Mouse (Mus musculus): ENCODE data around the gene Abo. TPM values are rescaled to one million over a fixed set of nuclear protein-coding genes. Genes with fewer than 3 reads are reported as not detected.
A peak's percentile ranks its signal among the peaks of the same experiment; 100 is the strongest.

The Abo gene
- polyA plus RNA-seq (2015; fragmentation: Nextera tagmentation; extraction: Ambion mirVana), result not detected in 2 replicates

DNA sequence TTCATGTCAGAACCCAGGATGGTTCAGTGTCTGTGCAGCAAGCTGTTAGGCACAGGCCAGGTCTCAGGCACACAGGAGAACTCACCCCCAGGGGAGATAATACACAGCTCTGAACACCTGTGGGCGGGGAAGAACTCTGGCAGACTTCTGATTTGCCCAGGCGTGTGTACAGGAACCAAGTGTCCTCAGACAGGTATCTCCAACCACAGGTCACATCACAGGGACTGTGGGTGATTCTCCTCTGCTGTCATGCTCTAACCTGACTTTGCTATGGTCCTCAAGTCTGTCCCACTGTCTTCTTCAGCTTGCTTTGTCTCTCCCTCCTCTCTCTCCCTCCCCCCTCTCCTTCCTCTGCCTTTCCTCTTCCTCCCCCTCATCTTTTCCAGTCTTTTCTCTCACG is at the start of gene Abo:
Gene Abo, minus strand, starts transcription at position 101 of the 400 bp plus-strand sequence.
- Histone ChIP-seq H3K9ac (ENCODE audit: low read depth, low read length) (no peak within 1 kb of the TSS), H3K36me3 (ENCODE audit: control insufficient read depth, insufficient read depth, low read length) (no peaks in the 10 kb centered on the region), H3K4me3 (ENCODE audit: low read length) (no peak within 1 kb of the TSS), H3K27me3 (replicated peaks; ENCODE audit: control insufficient read depth, insufficient read depth, low read length) (no peaks in the 10 kb centered on the region), H3K4me1 (ENCODE audit: control insufficient read depth, insufficient read depth, low read depth, low read length) (no peaks in the 10 kb centered on the region), H3K4me2 (ENCODE audit: low read length) (no peak within 1 kb of the TSS), H3K27ac (ENCODE audit: low read depth, low read length) (no peak within 1 kb of the TSS), H3K9me3 (ENCODE audit: control insufficient read depth, low read length) (no peaks in the 10 kb centered on the region)
- ATAC-seq, result no peak
- WGBS, result 71% methylated on average over 3 of the region's 3 CpGs

GRCm38 (mm10) chr2:26914148-26914941 is 49.6 kb upstream of the Abo start:
- no peak for ATAC-seq
- H3K9me3 ChIP-seq (ENCODE audit: control insufficient read depth, low read length), result no peaks in the 10 kb centered on the region
- H3K9ac ChIP-seq (ENCODE audit: low read depth, low read length), result no peak overlapping the region
- H3K4me3 ChIP-seq (ENCODE audit: low read length), result no peak overlapping the region
- H3K4me2 ChIP-seq (ENCODE audit: low read length), result no peak overlapping the region
- 63% methylated on average over 8 of the region's 8 CpGs for WGBS
- H3K4me1 ChIP-seq (ENCODE audit: control insufficient read depth, insufficient read depth, low read depth, low read length), result peaks cover 43% of the 10 kb centered on the region
- H3K27ac ChIP-seq (ENCODE audit: low read depth, low read length), result no peak overlapping the region
- no peaks in the 10 kb centered on the region for H3K27me3 ChIP-seq (replicated peaks; ENCODE audit: control insufficient read depth, insufficient read depth, low read length)
- H3K36me3 ChIP-seq (ENCODE audit: control insufficient read depth, insufficient read depth, low read length), result peaks cover 35% of the 10 kb centered on the region

- Histone ChIP-seq H3K9ac (ENCODE audit: low read depth, low read length) (no peak overlapping the region), H3K36me3 (ENCODE audit: control insufficient read depth, insufficient read depth, low read length) (peaks cover 28% of the 10 kb centered on the region), H3K4me2 (ENCODE audit: low read length) (no peak overlapping the region), H3K27me3 (replicated peaks; ENCODE audit: control insufficient read depth, insufficient read depth, low read length) (no peaks in the 10 kb centered on the region), H3K4me3 (ENCODE audit: low read length) (no peak overlapping the region), H3K4me1 (ENCODE audit: control insufficient read depth, insufficient read depth, low read depth, low read length) (peaks cover 51% of the 10 kb centered on the region), H3K9me3 (ENCODE audit: control insufficient read depth, low read length) (no peaks in the 10 kb centered on the region), H3K27ac (ENCODE audit: low read depth, low read length) (no peak overlapping the region)
- no peak for ATAC-seq
- 84% methylated on average over 17 of the region's 17 CpGs for WGBS
Observed at GRCm38 (mm10) chr2:26913416-26914147, 48.8 kb upstream of the Abo start.

DNA sequence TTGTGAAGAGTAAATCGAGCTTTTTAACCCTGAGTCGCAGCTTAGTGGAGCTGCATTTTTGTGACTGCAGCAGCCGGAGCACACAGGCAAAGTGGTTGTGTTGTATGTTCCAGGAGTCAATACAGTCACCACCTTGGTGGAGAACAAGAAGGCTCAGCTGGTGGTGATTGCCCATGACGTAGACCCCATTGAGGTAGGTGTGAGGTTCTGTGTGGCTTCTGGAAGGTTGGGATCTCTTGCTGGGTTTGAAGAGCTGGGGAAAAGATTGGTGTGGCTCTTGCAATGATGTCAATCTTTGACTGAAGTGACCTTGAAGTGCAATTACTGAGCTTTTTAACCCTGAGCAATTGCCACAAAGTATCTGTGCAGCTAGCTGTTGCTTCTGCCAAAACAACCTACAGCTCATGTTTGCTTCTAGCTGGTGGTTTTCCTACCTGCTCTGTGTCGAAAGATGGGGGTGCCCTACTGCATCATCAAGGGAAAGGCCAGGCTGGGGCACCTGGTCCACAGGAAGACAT is 47.5 kb upstream of the Abo start:
- H3K4me3 ChIP-seq (ENCODE audit: low read length), result peak overlapping the region; percentile 85
- peaks cover 29% of the 10 kb centered on the region for H3K36me3 ChIP-seq (ENCODE audit: control insufficient read depth, insufficient read depth, low read length)
- no peaks in the 10 kb centered on the region for H3K27me3 ChIP-seq (replicated peaks; ENCODE audit: control insufficient read depth, insufficient read depth, low read length)
- peaks cover 46% of the 10 kb centered on the region for H3K4me1 ChIP-seq (ENCODE audit: control insufficient read depth, insufficient read depth, low read depth, low read length)
- peak overlapping the region; percentile 99 for H3K4me2 ChIP-seq (ENCODE audit: low read length)
- H3K9me3 ChIP-seq (ENCODE audit: control insufficient read depth, low read length), result no peaks in the 10 kb centered on the region
- peak overlapping the region; percentile 91; the same call in 1 of the 2 replicates for H3K9ac ChIP-seq (ENCODE audit: low read depth, low read length)
- no peak for ATAC-seq
- no peak overlapping the region for H3K27ac ChIP-seq (ENCODE audit: low read depth, low read length)
- WGBS, result 73% methylated on average over 5 of the region's 5 CpGs

- peaks cover 41% of the 10 kb centered on the region for H3K4me1 ChIP-seq (ENCODE audit: control insufficient read depth, insufficient read depth, low read depth, low read length)
- H3K4me2 ChIP-seq (ENCODE audit: low read length), result peak overlapping the region; percentile 99
- peak overlapping the region; percentile 91 for H3K27ac ChIP-seq (ENCODE audit: low read depth, low read length)
- peak overlapping the region; percentile 85 for H3K4me3 ChIP-seq (ENCODE audit: low read length)
- peaks cover 34% of the 10 kb centered on the region for H3K36me3 ChIP-seq (ENCODE audit: control insufficient read depth, insufficient read depth, low read length)
- peak; percentile 38 for ATAC-seq
- no peaks in the 10 kb centered on the region for H3K27me3 ChIP-seq (replicated peaks; ENCODE audit: control insufficient read depth, insufficient read depth, low read length)
- peak overlapping the region; percentile 91 for H3K9ac ChIP-seq (ENCODE audit: low read depth, low read length)
- WGBS, result 2% methylated on average over 36 of the region's 37 CpGs
- H3K9me3 ChIP-seq (ENCODE audit: control insufficient read depth, low read length), result no peaks in the 10 kb centered on the region
Observed at GRCm38 (mm10) chr2:26910994-26911765, 46.4 kb upstream of the Abo start.

DNA sequence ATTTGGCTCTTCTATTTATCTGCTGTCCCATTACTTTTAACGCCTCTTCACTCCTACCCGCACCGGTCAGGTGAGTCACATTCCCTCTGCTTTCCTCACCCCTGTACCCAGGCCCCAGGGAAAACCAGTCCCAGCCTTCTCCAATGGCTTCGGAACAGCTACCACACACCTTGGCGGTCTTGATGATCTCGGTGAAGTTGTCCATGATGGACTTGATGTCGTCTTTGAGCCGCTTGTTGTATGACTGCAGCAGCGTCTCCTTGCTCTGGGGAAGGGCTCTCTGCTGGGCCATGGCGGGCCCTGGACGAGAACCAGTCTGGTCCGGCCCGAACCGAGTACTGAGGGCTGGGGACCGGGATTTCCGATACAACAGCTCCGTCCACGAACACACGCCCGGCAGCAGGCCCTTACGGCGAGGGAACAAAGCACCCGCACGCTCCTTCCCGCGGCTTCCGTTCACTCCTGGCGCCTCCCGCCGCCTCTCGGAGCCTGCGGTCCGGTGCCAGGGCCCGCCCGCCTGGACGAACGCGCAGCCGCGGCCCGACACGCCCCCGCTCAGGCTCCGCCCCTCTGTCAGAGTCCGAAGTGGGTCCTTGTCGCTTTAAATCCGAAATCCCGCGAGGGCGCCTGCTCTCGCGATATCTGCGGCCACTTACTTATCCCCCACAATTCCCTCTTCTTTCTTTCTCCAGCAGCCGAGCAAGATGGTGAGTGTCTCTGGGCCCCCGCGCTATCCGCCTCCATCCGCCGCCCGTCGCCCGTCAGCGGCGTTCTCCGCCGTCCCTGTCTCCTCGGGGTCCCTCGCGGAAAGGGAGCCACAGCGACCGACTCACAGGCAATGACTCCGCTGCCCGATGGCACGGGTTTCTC is 45.6 kb upstream of the Abo start, which contains the start of the genes Med22 and Rpl7a:
Gene Med22, minus strand, starts transcription at position 554 of the 870 bp plus-strand sequence.
Gene Rpl7a, plus strand, starts transcription at position 641 of the 870 bp plus-strand sequence.
- H3K27me3 ChIP-seq (replicated peaks; ENCODE audit: control insufficient read depth, insufficient read depth, low read length), result no peaks in the 10 kb centered on the region
- H3K27ac ChIP-seq (ENCODE audit: low read depth, low read length), result peak within 1 kb of the TSS; percentile 91
- no peaks in the 10 kb centered on the region for H3K9me3 ChIP-seq (ENCODE audit: control insufficient read depth, low read length)
- peak within 1 kb of the TSS; percentile 99 for H3K4me2 ChIP-seq (ENCODE audit: low read length)
- WGBS, result under 1% methylated on average over 74 of the region's 74 CpGs
- peaks cover 37% of the 10 kb centered on the region for H3K4me1 ChIP-seq (ENCODE audit: control insufficient read depth, insufficient read depth, low read depth, low read length)
- peak within 1 kb of the TSS; percentile 91 for H3K9ac ChIP-seq (ENCODE audit: low read depth, low read length)
- peaks cover 40% of the 10 kb centered on the region for H3K36me3 ChIP-seq (ENCODE audit: control insufficient read depth, insufficient read depth, low read length)
- peak within 1 kb of the TSS; percentile 85 for H3K4me3 ChIP-seq (ENCODE audit: low read length)
- peak; percentile 94 for ATAC-seq

DNA sequence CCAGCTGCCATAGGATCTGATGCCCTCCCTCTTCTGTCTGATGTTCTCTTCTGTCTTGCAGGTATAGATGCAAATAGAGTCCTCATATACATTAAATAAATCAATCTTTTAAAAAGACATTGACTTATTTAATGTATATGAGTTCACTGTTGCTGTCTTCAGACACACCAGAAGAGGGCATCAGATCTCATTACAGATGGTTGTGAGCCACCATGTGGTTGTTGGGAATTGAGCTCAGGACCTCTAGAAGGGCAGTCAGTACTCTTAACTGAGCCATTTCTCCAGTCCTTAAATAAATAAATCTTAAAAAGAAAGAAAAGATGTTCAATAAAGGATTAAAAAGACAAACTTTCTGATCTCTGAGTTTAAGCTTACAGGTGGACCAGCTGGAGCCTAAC is 44.6 kb upstream of the Abo start:
- no peak for ATAC-seq
- Histone ChIP-seq H3K9ac (ENCODE audit: low read depth, low read length) (peak overlapping the region; percentile 87), H3K4me1 (ENCODE audit: control insufficient read depth, insufficient read depth, low read depth, low read length) (peaks cover 31% of the 10 kb centered on the region), H3K9me3 (ENCODE audit: control insufficient read depth, low read length) (no peaks in the 10 kb centered on the region), H3K27me3 (replicated peaks; ENCODE audit: control insufficient read depth, insufficient read depth, low read length) (no peaks in the 10 kb centered on the region), H3K4me3 (ENCODE audit: low read length) (peak overlapping the region; percentile 85), H3K27ac (ENCODE audit: low read depth, low read length) (no peak overlapping the region), H3K4me2 (ENCODE audit: low read length) (peak overlapping the region; percentile 77), H3K36me3 (ENCODE audit: control insufficient read depth, insufficient read depth, low read length) (peaks cover 40% of the 10 kb centered on the region)

DNA sequence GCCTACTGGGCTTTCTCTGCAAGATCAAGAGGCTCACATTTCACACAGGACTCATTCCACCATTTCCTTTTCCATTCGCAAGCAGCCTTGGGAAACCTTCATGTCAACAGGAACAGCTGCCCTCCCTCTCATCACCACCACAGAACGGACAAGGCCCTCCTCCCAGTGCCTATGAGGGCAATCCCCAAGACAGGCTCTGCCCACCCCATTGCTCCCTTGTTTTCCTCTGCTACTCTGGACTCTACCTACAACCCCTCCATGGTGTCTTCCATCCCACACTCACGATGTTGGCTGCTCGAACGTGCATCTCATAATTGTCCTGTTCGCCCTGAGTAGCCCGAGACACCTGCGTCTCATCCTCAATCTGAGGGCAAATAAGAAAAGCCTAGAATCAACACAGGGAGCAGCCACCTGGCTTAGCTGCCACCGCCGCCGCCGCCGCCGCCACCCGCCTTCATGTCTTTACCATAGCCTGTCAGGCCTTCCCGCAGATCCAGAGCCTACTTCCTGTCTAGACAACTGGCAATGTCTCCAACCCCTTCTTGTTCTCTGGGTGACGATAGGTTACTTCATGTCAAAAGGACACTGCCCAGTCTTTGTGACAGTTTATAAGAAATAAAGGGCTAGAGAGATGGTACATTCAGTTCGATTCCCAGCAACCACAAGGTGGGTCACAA is 44.1 kb upstream of the Abo start:
- peak overlapping the region; percentile 45 for H3K9ac ChIP-seq (ENCODE audit: low read depth, low read length)
- H3K27ac ChIP-seq (ENCODE audit: low read depth, low read length), result no peak overlapping the region
- H3K9me3 ChIP-seq (ENCODE audit: control insufficient read depth, low read length), result no peaks in the 10 kb centered on the region
- H3K27me3 ChIP-seq (replicated peaks; ENCODE audit: control insufficient read depth, insufficient read depth, low read length), result no peaks in the 10 kb centered on the region
- H3K4me2 ChIP-seq (ENCODE audit: low read length), result peak overlapping the region; percentile 77
- peaks cover 33% of the 10 kb centered on the region for H3K4me1 ChIP-seq (ENCODE audit: control insufficient read depth, insufficient read depth, low read depth, low read length)
- H3K4me3 ChIP-seq (ENCODE audit: low read length), result peak overlapping the region; percentile 85; the same call in 1 of the 2 replicates
- WGBS, result 90% methylated on average over 18 of the region's 18 CpGs
- no peak for ATAC-seq
- H3K36me3 ChIP-seq (ENCODE audit: control insufficient read depth, insufficient read depth, low read length), result peaks cover 35% of the 10 kb centered on the region

Data from hindbrain, embryonic 16.5 days (tissue).